Mouse (Mus musculus) liver, postnatal 0 days (tissue): ENCODE data around the gene Hddc3.

ENCODE experiments used
- CTCF ChIP-seq: sonication (generic); IDR thresholded peaks from 2 replicates; pipeline ENCODE4 v1.5.1; 2016; ENCODE audit warnings: antibody characterized with exemption, low read depth
- EP300 ChIP-seq: IDR thresholded peaks from 2 replicates; pipeline ENCODE4 v1.6.1; 2016; ENCODE audit warnings: antibody characterized with exemption, low read depth, mild to moderate bottlenecking

GRCm38 (mm10) chr7:80369461-80369860, 26.6 kb downstream of the Hddc3 start:
- TF ChIP-seq EP300 (no peak), CTCF (no peak)
